8 mouse cellular contexts compared by ENCODE assay signal in genomic region chr8:123253451-123254098, GRCm38 (mm10). TPM values are rescaled to one million over a fixed set of nuclear protein-coding genes. Genes with fewer than 3 reads are reported as not detected.
DNase-seq lines count a peak whose midpoint lies in the region; ATAC-seq and TF ChIP-seq lines count a peak whose summit lies in the region.

No protein-coding gene starts in this region.

- H3K79me2 ChIP-seq in MEL (ENCODE audit: control insufficient read depth, insufficient read depth, low read length, poor library complexity) = peaks cover 13% of the 10 kb centered on the region

- DNase-seq in heart, adult 8-10 months (ENCODE audit: low spot score) = no peak
- peak; percentile 60 for DNase-seq in MEL (ENCODE audit: low read depth, low spot score)
- peak; percentile 39 for DNase-seq in limb, embryonic 10.5 days (ENCODE audit: low spot score)
- no peak for DNase-seq in frontal cortex, postnatal 25 days (ENCODE audit: low spot score in 2 of 2)
- DNase-seq in cerebellum, adult 9-11 months = no peak

- H3K4me3 ChIP-seq in heart, embryonic 15.5 days = peak overlapping the region; percentile 96
- peak overlapping the region; percentile 70 to 86 for H3K4me3 ChIP-seq in MEL (ENCODE audit: control insufficient read depth in 1 of 2, insufficient read depth in 1 of 2, low read depth in 2 of 2, low read length in 2 of 2)
- H3K4me3 ChIP-seq in embryonic fibroblast, embryonic 13.5 days (ENCODE audit: insufficient read depth, low read length) = peak overlapping the region; percentile 80
- H3K4me3 ChIP-seq in limb, embryonic 10.5 days = peak overlapping the region; percentile 86
- H3K4me3 ChIP-seq in neural tube, embryonic 14.5 days (ENCODE audit: low read depth, low read length) = peak overlapping the region; percentile 98

- ATAC-seq in heart, embryonic 15.5 days (replicated peaks; ENCODE audit: insufficient number of reproducible peaks, insufficient read depth, low FRiP score, low read depth) = peak; percentile 32
- peak; percentile 71 for ATAC-seq in neural tube, embryonic 14.5 days (ENCODE audit: low read depth)

- H3K9ac ChIP-seq in heart, embryonic 15.5 days = peak overlapping the region; percentile 98
- H3K9ac ChIP-seq in MEL (ENCODE audit: control insufficient read depth, low read depth, low read length, poor library complexity, severe bottlenecking) = peak overlapping the region; percentile 96
- H3K9ac ChIP-seq in neural tube, embryonic 14.5 days (replicated peaks; ENCODE audit: low read depth, low read length) = peak overlapping the region; percentile 97

- WGBS in heart, embryonic 15.5 days = under 1% methylated on average over 40 of the region's 40 CpGs
- WGBS in limb, embryonic 10.5 days = under 1% methylated on average over 35 of the region's 40 CpGs
- WGBS in neural tube, embryonic 14.5 days = under 1% methylated on average over 38 of the region's 40 CpGs

- peak; percentile 43 to 45; a peak in 2 of 4 replicates for TF ChIP-seq POLR2A in MEL (IDR thresholded peaks at IDR 0.05; ENCODE audit: control insufficient read depth in 1 of 2, insufficient read depth in 1 of 2, low read depth in 1 of 2, low read length in 2 of 2, poor library complexity in 1 of 2)
- TF ChIP-seq POLR2A in embryonic fibroblast, embryonic 13.5 days (IDR thresholded peaks at IDR 0.05; ENCODE audit: low read depth, low read length) = no peak; the same call in none of the 2 replicates

- TF ChIP-seq RAD21 in MEL (IDR thresholded peaks at IDR 0.05; ENCODE audit: low read depth, low read length) = no peak

- H3K27ac ChIP-seq in heart, embryonic 15.5 days = peak overlapping the region; percentile 90
- H3K27ac ChIP-seq in MEL (ENCODE audit: control insufficient read depth, low read depth, low read length) = peak overlapping the region; percentile 29; the same call in 1 of the 2 replicates
- H3K27ac ChIP-seq in embryonic fibroblast, embryonic 13.5 days (ENCODE audit: insufficient read depth, low read length) = no peak overlapping the region; the same call in 1 of the 2 replicates
- peak overlapping the region; percentile 92 for H3K27ac ChIP-seq in limb, embryonic 10.5 days
- peak overlapping the region; percentile 91 for H3K27ac ChIP-seq in neural tube, embryonic 14.5 days (ENCODE audit: low read depth, low read length)

- peak overlapping the region; percentile 90 for H3K4me2 ChIP-seq in heart, embryonic 15.5 days
- peak overlapping the region; percentile 93 for H3K4me2 ChIP-seq in neural tube, embryonic 14.5 days (ENCODE audit: low read depth, low read length)

- H3K36me3 ChIP-seq in heart, embryonic 15.5 days = peaks cover 37% of the 10 kb centered on the region
- peaks cover 0 to 12% of the 10 kb centered on the region in 2 experiments; a peak in 2 of 4 replicates for H3K36me3 ChIP-seq in MEL (ENCODE audit: control insufficient read depth in 1 of 2, insufficient read depth in 2 of 2, low read length in 2 of 2)
- H3K36me3 ChIP-seq in limb, embryonic 10.5 days = peaks cover 65% of the 10 kb centered on the region
- peaks cover 45% of the 10 kb centered on the region for H3K36me3 ChIP-seq in neural tube, embryonic 14.5 days (ENCODE audit: control insufficient read depth, insufficient read depth, low read length)

- H3K27me3 ChIP-seq in heart, embryonic 15.5 days = no peaks in the 10 kb centered on the region
- H3K27me3 ChIP-seq in MEL (ENCODE audit: control insufficient read depth in 1 of 2, insufficient read depth in 2 of 2, low read length in 2 of 2) = no peaks in the 10 kb centered on the region
- no peaks in the 10 kb centered on the region for H3K27me3 ChIP-seq in limb, embryonic 10.5 days (ENCODE audit: low read depth, poor library complexity, severe bottlenecking)
- no peaks in the 10 kb centered on the region for H3K27me3 ChIP-seq in neural tube, embryonic 14.5 days (ENCODE audit: control insufficient read depth, insufficient read depth, low read length)

- no peaks in the 10 kb centered on the region for H3K9me3 ChIP-seq in heart, embryonic 15.5 days (replicated peaks)
- H3K9me3 ChIP-seq in MEL (replicated peaks; ENCODE audit: insufficient read depth, low read length) = no peaks in the 10 kb centered on the region
- no peaks in the 10 kb centered on the region for H3K9me3 ChIP-seq in limb, embryonic 10.5 days (replicated peaks)
- no peaks in the 10 kb centered on the region for H3K9me3 ChIP-seq in neural tube, embryonic 14.5 days (ENCODE audit: control insufficient read depth, low read length)

- peaks cover 21% of the 10 kb centered on the region for H3K4me1 ChIP-seq in heart, embryonic 15.5 days (replicated peaks)
- H3K4me1 ChIP-seq in MEL (ENCODE audit: control insufficient read depth in 1 of 2, insufficient read depth in 2 of 2, low read length in 2 of 2) = peaks cover 0 to 22% of the 10 kb centered on the region in 2 experiments; a peak in 2 of 4 replicates
- H3K4me1 ChIP-seq in embryonic fibroblast, embryonic 13.5 days (ENCODE audit: control insufficient read depth, insufficient read depth, low read length) = 0 out of 2 replicates have a peak, but pooled peaks cover 5% of the 10 kb centered on the region
- peaks cover 34% of the 10 kb centered on the region for H3K4me1 ChIP-seq in limb, embryonic 10.5 days
- peaks cover 20% of the 10 kb centered on the region for H3K4me1 ChIP-seq in neural tube, embryonic 14.5 days (ENCODE audit: control insufficient read depth, insufficient read depth, low read length)

- TF ChIP-seq EP300 in MEL (IDR thresholded peaks at IDR 0.05; ENCODE audit: low read depth in 1 of 2, low read length in 2 of 2) = no peak

- TF ChIP-seq CTCF in MEL (IDR thresholded peaks at IDR 0.05 in 2 of 3, conservative IDR thresholded peaks at IDR 0.05 in 1 of 3; ENCODE audit: control insufficient read depth in 1 of 3, insufficient read depth in 1 of 3, low read depth in 2 of 3, low read length in 3 of 3, poor library complexity in 1 of 3, severe bottlenecking in 1 of 3) = no peak
- no peak for TF ChIP-seq CTCF in embryonic fibroblast, embryonic 13.5 days (IDR thresholded peaks at IDR 0.05; ENCODE audit: borderline replicate concordance, insufficient read depth, low read length)

RNA-seq across cellular contexts. Expression of gene Zfp276, which starts 0.4 kb away (rescaled TPM):
- 13.2 and 18.4 TPM in 2 replicates for polyA plus RNA-seq in heart, embryonic 15.5 days (2015; fragmentation: Nextera tagmentation; extraction: Ambion mirVana)
- 10 to 100 TPM in 1 of 4 experiments, 1 to 10 TPM in 3; 8.2 to 10.8 (median 9.2) TPM for total RNA-seq in heart, adult 8-10 months (2022)
- 11.8 and 16.0 TPM in 2 replicates for total RNA-seq in MEL (2012; rRNA removed)
- polyA plus RNA-seq in MEL (2012; ENCODE audit: insufficient read depth in 1 of 2, insufficient read length in 2 of 2, low read depth in 1 of 2, low replicate concordance in 2 of 2, missing spikeins in 1 of 2) = 10 to 100 TPM in 1 of 2 experiments, not detected in 1; 19.2 TPM
- polyA plus RNA-seq in embryonic fibroblast, embryonic 13.5 days (2011; ENCODE audit: insufficient read length, low read depth, missing spikeins) = 11.0 and 13.2 TPM in 2 replicates
- 23.9 and 27.9 TPM in 2 replicates for polyA plus RNA-seq in limb, embryonic 10.5 days (2016; fragmentation: Nextera tagmentation; extraction: Ambion mirVana)
- polyA plus RNA-seq in neural tube, embryonic 14.5 days (2014; fragmentation: Nextera tagmentation; extraction: Ambion mirVana) = 17.1 and 18.6 TPM in 2 replicates

RNA-seq across cellular contexts. Expression of gene Vps9d1, which starts 0.6 kb away (rescaled TPM):
- 19.2 and 22.7 TPM in 2 replicates for polyA plus RNA-seq in heart, embryonic 15.5 days (2015; fragmentation: Nextera tagmentation; extraction: Ambion mirVana)
- total RNA-seq in heart, adult 8-10 months (2022) = 10 to 100 TPM; 25.5 to 35.0 (median 27.5) TPM
- total RNA-seq in MEL (2012; rRNA removed) = 3.0 and 4.4 TPM in 2 replicates
- 10 to 100 TPM in 1 of 2 experiments, not detected in 1; 12.2 TPM for polyA plus RNA-seq in MEL (2012; ENCODE audit: insufficient read depth in 1 of 2, insufficient read length in 2 of 2, low read depth in 1 of 2, low replicate concordance in 2 of 2, missing spikeins in 1 of 2)
- polyA plus RNA-seq in embryonic fibroblast, embryonic 13.5 days (2011; ENCODE audit: insufficient read length, low read depth, missing spikeins) = 10.6 and 14.3 TPM in 2 replicates
- 19.0 and 26.7 TPM in 2 replicates for polyA plus RNA-seq in limb, embryonic 10.5 days (2016; fragmentation: Nextera tagmentation; extraction: Ambion mirVana)
- polyA plus RNA-seq in neural tube, embryonic 14.5 days (2014; fragmentation: Nextera tagmentation; extraction: Ambion mirVana) = 63.7 and 65.8 TPM in 2 replicates

RNA-seq across cellular contexts. Expression of gene Spata2l, which starts 17.5 kb away (rescaled TPM):
- 3.4 and 4.5 TPM in 2 replicates for polyA plus RNA-seq in heart, embryonic 15.5 days (2015; fragmentation: Nextera tagmentation; extraction: Ambion mirVana)
- total RNA-seq in heart, adult 8-10 months (2022) = 1 to 10 TPM; 4.4 to 7.0 (median 6.0) TPM
- total RNA-seq in MEL (2012; rRNA removed) = 1.2 and 1.9 TPM in 2 replicates
- 1 to 10 TPM in 1 of 2 experiments, not detected in 1; 3.1 TPM for polyA plus RNA-seq in MEL (2012; ENCODE audit: insufficient read depth in 1 of 2, insufficient read length in 2 of 2, low read depth in 1 of 2, low replicate concordance in 2 of 2, missing spikeins in 1 of 2)
- 1.5 and 2.3 TPM in 2 replicates for polyA plus RNA-seq in embryonic fibroblast, embryonic 13.5 days (2011; ENCODE audit: insufficient read length, low read depth, missing spikeins)
- polyA plus RNA-seq in limb, embryonic 10.5 days (2016; fragmentation: Nextera tagmentation; extraction: Ambion mirVana) = 0.75 and 1.6 TPM in 2 replicates
- 7.0 and 7.3 TPM in 2 replicates for polyA plus RNA-seq in neural tube, embryonic 14.5 days (2014; fragmentation: Nextera tagmentation; extraction: Ambion mirVana)

RNA-seq across cellular contexts. Expression of gene Cdk10, which starts 28.9 kb away (rescaled TPM):
- 17.7 and 20.8 TPM in 2 replicates for polyA plus RNA-seq in heart, embryonic 15.5 days (2015; fragmentation: Nextera tagmentation; extraction: Ambion mirVana)
- total RNA-seq in heart, adult 8-10 months (2022) = 10 to 100 TPM; 15.0 to 25.2 (median 20.2) TPM
- 23.2 and 28.0 TPM in 2 replicates for total RNA-seq in MEL (2012; rRNA removed)
- 10 to 100 TPM in 1 of 2 experiments, not detected in 1; 43.8 TPM for polyA plus RNA-seq in MEL (2012; ENCODE audit: insufficient read depth in 1 of 2, insufficient read length in 2 of 2, low read depth in 1 of 2, low replicate concordance in 2 of 2, missing spikeins in 1 of 2)
- 36.4 and 36.6 TPM in 2 replicates for polyA plus RNA-seq in embryonic fibroblast, embryonic 13.5 days (2011; ENCODE audit: insufficient read length, low read depth, missing spikeins)
- polyA plus RNA-seq in limb, embryonic 10.5 days (2016; fragmentation: Nextera tagmentation; extraction: Ambion mirVana) = 33.6 and 34.7 TPM in 2 replicates
- 43.6 and 45.2 TPM in 2 replicates for polyA plus RNA-seq in neural tube, embryonic 14.5 days (2014; fragmentation: Nextera tagmentation; extraction: Ambion mirVana)

RNA-seq across cellular contexts. Expression of gene Spata33, which starts 40.9 kb away (rescaled TPM):
- polyA plus RNA-seq in heart, embryonic 15.5 days (2015; fragmentation: Nextera tagmentation; extraction: Ambion mirVana) = 3.6 and 4.4 TPM in 2 replicates
- 10 to 100 TPM; 22.0 to 36.7 (median 27.5) TPM for total RNA-seq in heart, adult 8-10 months (2022)
- 0.98 and 1.2 TPM in 2 replicates for total RNA-seq in MEL (2012; rRNA removed)
- 1 to 10 TPM in 1 of 2 experiments, not detected in 1; 1.4 TPM for polyA plus RNA-seq in MEL (2012; ENCODE audit: insufficient read depth in 1 of 2, insufficient read length in 2 of 2, low read depth in 1 of 2, low replicate concordance in 2 of 2, missing spikeins in 1 of 2)
- 1.4 and 2.9 TPM in 2 replicates for polyA plus RNA-seq in embryonic fibroblast, embryonic 13.5 days (2011; ENCODE audit: insufficient read length, low read depth, missing spikeins)
- 3.1 and 6.2 TPM in 2 replicates for polyA plus RNA-seq in limb, embryonic 10.5 days (2016; fragmentation: Nextera tagmentation; extraction: Ambion mirVana)
- 6.0 and 6.5 TPM in 2 replicates for polyA plus RNA-seq in neural tube, embryonic 14.5 days (2014; fragmentation: Nextera tagmentation; extraction: Ambion mirVana)

Comparison
In these comparisons a context has a peak if more than half of its experiments do, and no peak if none do; other contexts are left out.
1. DNase-seq: peak in MEL (single experiment) and limb, embryonic 10.5 days (single experiment); none in heart, adult 8-10 months (single experiment), frontal cortex, postnatal 25 days (0 of 2) and cerebellum, adult 9-11 months (single experiment).
2. Peak in every context shown above with its lines, with median percentiles within 50 percentile points of each other: H3K4me3 ChIP-seq and H3K9ac ChIP-seq.